Mouse (Mus musculus): ENCODE data around the gene St8sia1. TPM values are rescaled to one million over a fixed set of nuclear protein-coding genes. Genes with fewer than 3 reads are reported as not detected.

St8sia1 gene
- polyA plus RNA-seq, 1 experiment from 2014 or later = 0.07 TPM

GRCm38 (mm10) chr6:142835726-142836125 is 128.5 kb downstream of the St8sia1 start:
- no peaks in the 10 kb centered on the region for H3K27me3 ChIP-seq (ENCODE audit: insufficient read depth, low read length)
- H3K4me3 ChIP-seq (ENCODE audit: low read depth, low read length) = no peak overlapping the region
- H3K9me3 ChIP-seq (ENCODE audit: low read depth, low read length) = no peaks in the 10 kb centered on the region
- H3K36me3 ChIP-seq (ENCODE audit: insufficient read depth) = no peaks in the 10 kb centered on the region
- WGBS = 56% methylated on average over 18 of the region's 18 CpGs
- DNase-seq (peak; percentile 7), ATAC-seq (ENCODE audit: insufficient read depth) (no peak)
- H3K9ac ChIP-seq = no peak overlapping the region
- no peak for TF ChIP-seq CTCF (IDR thresholded peaks at IDR 0.05; ENCODE audit: low read depth)
- H3K4me1 ChIP-seq (ENCODE audit: insufficient read depth) = no peaks in the 10 kb centered on the region; the same call in 1 of the 2 replicates
- no peak overlapping the region for H3K4me2 ChIP-seq
- H3K27ac ChIP-seq (ENCODE audit: low read depth) = no peak overlapping the region

GRCm38 (mm10) chr6:142834911-142835310 is 129.3 kb downstream of the St8sia1 start:
- WGBS = 48% methylated on average over 4 of the region's 4 CpGs
- H3K9me3 ChIP-seq (ENCODE audit: low read depth, low read length) = no peaks in the 10 kb centered on the region
- H3K27me3 ChIP-seq (ENCODE audit: insufficient read depth, low read length) = no peaks in the 10 kb centered on the region
- no peak for TF ChIP-seq CTCF (IDR thresholded peaks at IDR 0.05; ENCODE audit: low read depth)
- no peaks in the 10 kb centered on the region; the same call in 1 of the 2 replicates for H3K4me1 ChIP-seq (ENCODE audit: insufficient read depth)
- H3K4me2 ChIP-seq = no peak overlapping the region
- no peak overlapping the region for H3K27ac ChIP-seq (ENCODE audit: low read depth)
- no peak overlapping the region for H3K4me3 ChIP-seq (ENCODE audit: low read depth, low read length)
- no peak for DNase-seq
- H3K36me3 ChIP-seq (ENCODE audit: insufficient read depth) = no peaks in the 10 kb centered on the region
- ATAC-seq (ENCODE audit: insufficient read depth) = no peak
- no peak overlapping the region for H3K9ac ChIP-seq

GRCm38 (mm10) chr6:142831706-142832105 is 132.5 kb downstream of the St8sia1 start:
- Histone ChIP-seq H3K9me3 (ENCODE audit: low read depth, low read length) (no peaks in the 10 kb centered on the region), H3K36me3 (ENCODE audit: insufficient read depth) (no peaks in the 10 kb centered on the region), H3K27me3 (ENCODE audit: insufficient read depth, low read length) (no peaks in the 10 kb centered on the region), H3K4me1 (ENCODE audit: insufficient read depth) (no peaks in the 10 kb centered on the region; the same call in 1 of the 2 replicates), H3K4me2 (no peak overlapping the region), H3K27ac (ENCODE audit: low read depth) (no peak overlapping the region), H3K9ac (no peak overlapping the region), H3K4me3 (ENCODE audit: low read depth, low read length) (no peak overlapping the region)
- DNase-seq (no peak), ATAC-seq (ENCODE audit: insufficient read depth) (no peak)
- TF ChIP-seq CTCF (IDR thresholded peaks at IDR 0.05; ENCODE audit: low read depth) = no peak
- WGBS = 71% methylated on average over 3 of the region's 3 CpGs

- H3K4me2 ChIP-seq = no peak overlapping the region
- 9% methylated on average over 8 of the region's 8 CpGs for WGBS
Measured at GRCm38 (mm10) chr6:142831243-142831642, 133.0 kb downstream of the St8sia1 start.

GRCm38 (mm10) chr6:142830221-142830620 is 134.0 kb downstream of the St8sia1 start:
- DNase-seq = no peak
- ATAC-seq (ENCODE audit: insufficient read depth) = no peak
- WGBS = 92% methylated on average over 3 of the region's 3 CpGs

More at GRCm38 (mm10) chr6:142831243-142831642, 133.0 kb downstream of the St8sia1 start:
- DNase-seq = peak; percentile 26
- H3K9ac ChIP-seq = no peak overlapping the region
- H3K27ac ChIP-seq (ENCODE audit: low read depth) = no peak overlapping the region
- H3K36me3 ChIP-seq (ENCODE audit: insufficient read depth) = no peaks in the 10 kb centered on the region
- no peaks in the 10 kb centered on the region; the same call in 1 of the 2 replicates for H3K4me1 ChIP-seq (ENCODE audit: insufficient read depth)
- no peak; the same call in 1 of the 2 replicates for ATAC-seq (ENCODE audit: insufficient read depth)
- no peaks in the 10 kb centered on the region for H3K9me3 ChIP-seq (ENCODE audit: low read depth, low read length)
- no peaks in the 10 kb centered on the region for H3K27me3 ChIP-seq (ENCODE audit: insufficient read depth, low read length)
- no peak overlapping the region for H3K4me3 ChIP-seq (ENCODE audit: low read depth, low read length)
- TF ChIP-seq CTCF (IDR thresholded peaks at IDR 0.05; ENCODE audit: low read depth) = peak; percentile 38

GRCm38 (mm10) chr6:142825449-142825848 is 138.8 kb downstream of the St8sia1 start:
- H3K9me3 ChIP-seq (ENCODE audit: low read depth, low read length) = no peaks in the 10 kb centered on the region
- no peaks in the 10 kb centered on the region for H3K36me3 ChIP-seq (ENCODE audit: insufficient read depth)
- DNase-seq (no peak), ATAC-seq (ENCODE audit: insufficient read depth) (no peak)
- no peaks in the 10 kb centered on the region for H3K4me1 ChIP-seq (ENCODE audit: insufficient read depth)
- TF ChIP-seq CTCF (IDR thresholded peaks at IDR 0.05; ENCODE audit: low read depth) = no peak
- H3K4me2 ChIP-seq = no peak overlapping the region
- H3K4me3 ChIP-seq (ENCODE audit: low read depth, low read length) = no peak overlapping the region
- no peak overlapping the region for H3K27ac ChIP-seq (ENCODE audit: low read depth)
- H3K27me3 ChIP-seq (ENCODE audit: insufficient read depth, low read length) = no peaks in the 10 kb centered on the region
- H3K9ac ChIP-seq = no peak overlapping the region
- 67% methylated on average over 5 of the region's 5 CpGs for WGBS

More at GRCm38 (mm10) chr6:142830221-142830620, 134.0 kb downstream of the St8sia1 start:
- no peak overlapping the region for H3K4me3 ChIP-seq (ENCODE audit: low read depth, low read length)
- no peak for TF ChIP-seq CTCF (IDR thresholded peaks at IDR 0.05; ENCODE audit: low read depth)
- no peaks in the 10 kb centered on the region; the same call in 1 of the 2 replicates for H3K4me1 ChIP-seq (ENCODE audit: insufficient read depth)
- H3K27me3 ChIP-seq (ENCODE audit: insufficient read depth, low read length) = no peaks in the 10 kb centered on the region
- no peak overlapping the region for H3K27ac ChIP-seq (ENCODE audit: low read depth)
- no peaks in the 10 kb centered on the region for H3K9me3 ChIP-seq (ENCODE audit: low read depth, low read length)
- H3K9ac ChIP-seq = no peak overlapping the region
- H3K36me3 ChIP-seq (ENCODE audit: insufficient read depth) = no peaks in the 10 kb centered on the region
- H3K4me2 ChIP-seq = no peak overlapping the region

GRCm38 (mm10) chr6:142823008-142823787 is 141.1 kb downstream of the St8sia1 start:
- no peak overlapping the region for H3K4me3 ChIP-seq (ENCODE audit: low read depth, low read length)
- WGBS = 56% methylated on average over 5 of the region's 5 CpGs
- no peaks in the 10 kb centered on the region for H3K36me3 ChIP-seq (ENCODE audit: insufficient read depth)
- ATAC-seq (ENCODE audit: insufficient read depth) (no peak), DNase-seq (no peak)
- H3K4me2 ChIP-seq = no peak overlapping the region
- no peak overlapping the region for H3K9ac ChIP-seq
- no peak for TF ChIP-seq CTCF (IDR thresholded peaks at IDR 0.05; ENCODE audit: low read depth)
- H3K4me1 ChIP-seq (ENCODE audit: insufficient read depth) = no peaks in the 10 kb centered on the region
- H3K27ac ChIP-seq (ENCODE audit: low read depth) = no peak overlapping the region
- H3K27me3 ChIP-seq (ENCODE audit: insufficient read depth, low read length) = no peaks in the 10 kb centered on the region
- H3K9me3 ChIP-seq (ENCODE audit: low read depth, low read length) = no peaks in the 10 kb centered on the region

All from lung, embryonic 14.5 days (tissue).